Mouse (Mus musculus) kidney, embryonic 16.5 days (tissue): Measurements from ENCODE around the gene Rnf26. TPM values are rescaled to one million over a fixed set of nuclear protein-coding genes. Genes with fewer than 3 reads are reported as not detected.

Experiments used
- ATAC-seq: fragments of 200-750 bp; cut with Nextera tagmentation; 2 replicates; pipeline ENCODE4 v1.8.0; 2017; ENCODE audit warnings: moderate TSS enrichment; ENCODE audit not compliant: low FRiP score, low TSS enrichment
- H3K27ac ChIP-seq: fragments of 300-500 bp; sonication (generic); 2 replicates; pipeline ENCODE4 v1.5.1; 2014; ENCODE audit warnings: low read length
- H3K27me3 ChIP-seq: fragments of 300-500 bp; sonication (generic); 2 replicates; pipeline ENCODE4 v1.6.1; 2014; ENCODE audit warnings: low read length, control low read depth, mixed read lengths; ENCODE audit not compliant: insufficient read depth
- H3K36me3 ChIP-seq: fragments of 300-500 bp; sonication (generic); 2 replicates; pipeline ENCODE4 v1.6.1; 2014; ENCODE audit warnings: low read length, control low read depth, mixed read lengths; ENCODE audit not compliant: insufficient read depth
- H3K4me1 ChIP-seq: fragments of 300-500 bp; sonication (generic); 2 replicates; pipeline ENCODE4 v1.6.1; 2014; ENCODE audit warnings: low read length, control low read depth, mixed read lengths; ENCODE audit not compliant: insufficient read depth
- H3K4me2 ChIP-seq: fragments of 300-500 bp; sonication (generic); replicated peaks from 2 replicates; pipeline ENCODE4 v1.6.1; 2014; ENCODE audit warnings: low read depth, low read length
- H3K4me3 ChIP-seq: fragments of 300-500 bp; sonication (generic); 2 replicates; pipeline ENCODE4 v1.5.1; 2014; ENCODE audit warnings: mild to moderate bottlenecking, low read length
- H3K9ac ChIP-seq: fragments of 300-500 bp; sonication (generic); replicated peaks from 2 replicates; pipeline ENCODE4 v1.6.1; 2014; ENCODE audit warnings: low read length
- H3K9me3 ChIP-seq: fragments of 300-500 bp; sonication (generic); 2 replicates; pipeline ENCODE4 v1.6.1; 2016; ENCODE audit warnings: low read length, control low read depth
- WGBS: fragments of 180-500 bp; shearing (Covaris S2); extraction: QIAGEN DNeasy Blood & Tissue Kit; methylation state at CpG from one replicate; pipeline ENCODE4 v1.1.7; 2014; 5-methylcytosine and 5-hydroxymethylcytosine counted together
- polyA plus RNA-seq: library from polyadenylated mRNA; unstranded; fragments of >200 nt; fragmentation: Nextera tagmentation; extraction: Ambion mirVana; gene quantifications from 2 replicates; pipeline ENCODE4 v1.2.1, GENCODE M21; 2015

The Rnf26 gene
- polyA plus RNA-seq, 1 experiment from 2014 or later, result 75.0 TPM

DNA sequence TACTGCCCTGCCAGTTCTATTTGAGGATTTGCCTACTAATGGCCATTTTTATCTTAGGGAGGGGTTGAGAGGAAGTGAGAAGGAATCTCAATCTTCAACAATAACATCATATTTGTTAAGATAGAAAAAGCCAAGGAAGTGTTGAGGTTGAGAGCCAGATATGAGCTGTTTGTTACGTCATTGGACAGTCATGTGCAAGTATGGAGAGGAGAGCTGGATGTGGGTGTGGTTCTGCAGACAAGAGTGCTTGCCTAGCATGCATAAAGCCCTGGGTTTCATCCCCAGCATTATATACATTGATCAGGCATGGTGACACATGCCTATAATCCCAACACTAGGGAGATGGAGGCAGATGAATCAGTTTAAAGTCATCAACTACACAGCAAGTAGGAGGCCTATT, 59.4 kb downstream of the Rnf26 start:
- Histone ChIP-seq H3K9ac (no peak overlapping the region), H3K27me3 (no peaks in the 10 kb centered on the region), H3K27ac (no peak overlapping the region), H3K36me3 (no peaks in the 10 kb centered on the region), H3K4me3 (no peak overlapping the region), H3K4me1 (no peaks in the 10 kb centered on the region), H3K4me2 (no peak overlapping the region), H3K9me3 (no peaks in the 10 kb centered on the region; the same call in 1 of the 2 replicates)
- no peak for ATAC-seq
- WGBS, result 73% methylated on average over 1 of the region's 1 CpGs

GRCm38 (mm10) chr9:44052855-44053254, 60.5 kb downstream of the Rnf26 start:
- Histone ChIP-seq H3K9ac (no peak overlapping the region), H3K27me3 (no peaks in the 10 kb centered on the region), H3K4me1 (no peaks in the 10 kb centered on the region), H3K4me3 (no peak overlapping the region), H3K4me2 (no peak overlapping the region), H3K36me3 (no peaks in the 10 kb centered on the region), H3K9me3 (no peaks in the 10 kb centered on the region; the same call in 1 of the 2 replicates), H3K27ac (no peak overlapping the region)
- 69% methylated on average over 3 of the region's 3 CpGs for WGBS
- ATAC-seq, result no peak

- Histone ChIP-seq H3K27ac (no peak overlapping the region), H3K36me3 (no peaks in the 10 kb centered on the region), H3K9me3 (no peaks in the 10 kb centered on the region), H3K27me3 (peaks cover 9% of the 10 kb centered on the region), H3K4me1 (no peaks in the 10 kb centered on the region), H3K4me2 (no peak overlapping the region), H3K4me3 (no peak overlapping the region), H3K9ac (no peak overlapping the region)
- WGBS, result 86% methylated on average over 8 of the region's 8 CpGs
- no peak for ATAC-seq
Measured at GRCm38 (mm10) chr9:44049381-44050165, 63.7 kb downstream of the Rnf26 start.

GRCm38 (mm10) chr9:44048541-44049380, 64.6 kb downstream of the Rnf26 start:
- ATAC-seq, result no peak
- no peak overlapping the region for H3K4me2 ChIP-seq
- peaks cover 17% of the 10 kb centered on the region for H3K27me3 ChIP-seq
- H3K9me3 ChIP-seq, result no peaks in the 10 kb centered on the region
- H3K9ac ChIP-seq, result no peak overlapping the region
- no peak overlapping the region for H3K27ac ChIP-seq
- H3K4me1 ChIP-seq, result peaks cover 7% of the 10 kb centered on the region; the same call in 1 of the 2 replicates
- H3K36me3 ChIP-seq, result no peaks in the 10 kb centered on the region
- no peak overlapping the region for H3K4me3 ChIP-seq
- WGBS, result 69% methylated on average over 15 of the region's 15 CpGs

- no peak overlapping the region for H3K9ac ChIP-seq
- no peak overlapping the region for H3K4me2 ChIP-seq
- ATAC-seq, result no peak
- H3K27ac ChIP-seq, result no peak overlapping the region
- no peaks in the 10 kb centered on the region for H3K9me3 ChIP-seq
- peaks cover 15% of the 10 kb centered on the region; the same call in 1 of the 2 replicates for H3K4me1 ChIP-seq
- no peaks in the 10 kb centered on the region for H3K36me3 ChIP-seq
- H3K4me3 ChIP-seq, result no peak overlapping the region
- WGBS, result 77% methylated on average over 14 of the region's 14 CpGs
- peaks cover 23% of the 10 kb centered on the region for H3K27me3 ChIP-seq
Measured at GRCm38 (mm10) chr9:44047571-44048490, 65.5 kb downstream of the Rnf26 start.

GRCm38 (mm10) chr9:44047071-44047470, 66.2 kb downstream of the Rnf26 start:
- Histone ChIP-seq H3K36me3 (no peaks in the 10 kb centered on the region), H3K27ac (no peak overlapping the region), H3K27me3 (peaks cover 26% of the 10 kb centered on the region), H3K9me3 (no peaks in the 10 kb centered on the region), H3K4me1 (peaks cover 16% of the 10 kb centered on the region; the same call in 1 of the 2 replicates), H3K4me3 (no peak overlapping the region), H3K9ac (no peak overlapping the region), H3K4me2 (no peak overlapping the region)
- WGBS, result 45% methylated on average over 6 of the region's 6 CpGs
- ATAC-seq, result no peak

- no peaks in the 10 kb centered on the region for H3K36me3 ChIP-seq
- H3K4me3 ChIP-seq, result no peak overlapping the region
- no peak overlapping the region for H3K27ac ChIP-seq
- H3K9ac ChIP-seq, result no peak overlapping the region
- ATAC-seq, result no peak
- H3K9me3 ChIP-seq, result no peaks in the 10 kb centered on the region
- peaks cover 16% of the 10 kb centered on the region; the same call in 1 of the 2 replicates for H3K4me1 ChIP-seq
- no peak overlapping the region for H3K4me2 ChIP-seq
- 85% methylated on average over 12 of the region's 12 CpGs for WGBS
- H3K27me3 ChIP-seq, result peaks cover 30% of the 10 kb centered on the region
Measured at GRCm38 (mm10) chr9:44046426-44046825, 66.9 kb downstream of the Rnf26 start.

DNA sequence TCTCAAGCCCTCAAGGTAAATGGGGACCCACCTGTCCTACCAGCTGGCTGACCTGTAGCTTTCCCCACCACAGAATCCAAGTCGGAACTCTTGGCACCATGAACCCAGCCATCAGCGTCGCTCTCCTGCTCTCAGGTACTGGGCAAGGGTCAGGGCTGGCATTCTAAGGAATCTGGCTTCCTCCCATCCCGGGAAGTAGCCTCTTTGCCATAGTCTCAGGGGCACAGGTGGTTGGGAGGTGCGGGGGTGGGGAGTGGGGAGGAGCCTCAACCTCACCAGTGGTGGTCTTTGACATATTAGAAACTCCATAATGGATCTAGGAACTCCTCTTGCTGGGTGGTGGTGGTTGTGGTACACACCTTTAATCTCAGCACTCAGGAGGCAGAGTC, 67.4 kb downstream of the Rnf26 start:
- no peak overlapping the region for H3K9ac ChIP-seq
- no peak overlapping the region for H3K27ac ChIP-seq
- no peaks in the 10 kb centered on the region for H3K9me3 ChIP-seq
- no peak overlapping the region for H3K4me3 ChIP-seq
- ATAC-seq, result no peak
- H3K4me2 ChIP-seq, result no peak overlapping the region
- 79% methylated on average over 5 of the region's 5 CpGs for WGBS
- no peaks in the 10 kb centered on the region for H3K36me3 ChIP-seq
- H3K4me1 ChIP-seq, result peaks cover 16% of the 10 kb centered on the region; the same call in 1 of the 2 replicates
- H3K27me3 ChIP-seq, result peaks cover 30% of the 10 kb centered on the region
